Mouse (Mus musculus) left cerebral cortex, adult 9 months (tissue): ENCODE data around the gene Csnk2b.
A peak's percentile ranks its signal among the peaks of the same experiment; 100 is the strongest.

Experiments used
- DNase-seq, 2 experiments: peaks; one replicate each; pipeline ENCODE4 v3.0.0; 2022; ENCODE audit warnings: low spot score in 2 of 2

Gene Csnk2b

GRCm38 (mm10) chr17:35121871-35122303 is at the start of gene Csnk2b:
Gene Csnk2b, minus strand, starts transcription at chr17:35122053.
- DNase-seq: peak; percentile 61 to 83

GRCm38 (mm10) chr17:35168541-35169207 is 46.8 kb upstream of the Csnk2b start:
- no peak for DNase-seq

- peak in 1 of 2 experiments; percentile 52 for DNase-seq
Observed at GRCm38 (mm10) chr17:35167794-35168193, 45.9 kb upstream of the Csnk2b start.

GRCm38 (mm10) chr17:35166352-35167035 is 44.6 kb upstream of the Csnk2b start:
- DNase-seq: peak in 1 of 2 experiments; percentile 87

GRCm38 (mm10) chr17:35165451-35166155 is 43.8 kb upstream of the Csnk2b start:
- no peak for DNase-seq

- peak; percentile 99 for DNase-seq
Observed at GRCm38 (mm10) chr17:35164568-35165450, 43.0 kb upstream of the Csnk2b start, which contains the start of gene Prrc2a. Gene Prrc2a, minus strand, starts transcription at chr17:35164897.

- DNase-seq: no peak
Observed at GRCm38 (mm10) chr17:35164218-35164567, 42.3 kb upstream of the Csnk2b start.

- no peak for DNase-seq
Observed at GRCm38 (mm10) chr17:35163326-35164081, 41.7 kb upstream of the Csnk2b start.

- DNase-seq: no peak
Observed at GRCm38 (mm10) chr17:35162730-35163129, 40.9 kb upstream of the Csnk2b start.

- DNase-seq: no peak
Observed at GRCm38 (mm10) chr17:35162121-35162520, 40.3 kb upstream of the Csnk2b start.

GRCm38 (mm10) chr17:35161421-35161820 is 39.6 kb upstream of the Csnk2b start:
- no peak for DNase-seq

- DNase-seq: no peak
Observed at GRCm38 (mm10) chr17:35159638-35160037, 37.8 kb upstream of the Csnk2b start.

GRCm38 (mm10) chr17:35158850-35159593 is 37.2 kb upstream of the Csnk2b start:
- no peak for DNase-seq

- DNase-seq: no peak
Observed at GRCm38 (mm10) chr17:35157661-35158175, 35.9 kb upstream of the Csnk2b start.

GRCm38 (mm10) chr17:35157254-35157653 is 35.4 kb upstream of the Csnk2b start:
- no peak for DNase-seq

- no peak for DNase-seq
Observed at GRCm38 (mm10) chr17:35156461-35157200, 34.8 kb upstream of the Csnk2b start.

- DNase-seq: no peak
Observed at GRCm38 (mm10) chr17:35155451-35155850, 33.6 kb upstream of the Csnk2b start.

- no peak for DNase-seq
Observed at GRCm38 (mm10) chr17:35154616-35155015, 32.8 kb upstream of the Csnk2b start.

GRCm38 (mm10) chr17:35153931-35154330 is 32.1 kb upstream of the Csnk2b start:
- no peak for DNase-seq
